Mouse (Mus musculus): ENCODE results near the gene Ptpn7. TPM values are rescaled to one million over a fixed set of nuclear protein-coding genes. Genes with fewer than 3 reads are reported as not detected.

Gene Ptpn7
- polyA plus RNA-seq, 1 experiment: 2.5 TPM

DNA sequence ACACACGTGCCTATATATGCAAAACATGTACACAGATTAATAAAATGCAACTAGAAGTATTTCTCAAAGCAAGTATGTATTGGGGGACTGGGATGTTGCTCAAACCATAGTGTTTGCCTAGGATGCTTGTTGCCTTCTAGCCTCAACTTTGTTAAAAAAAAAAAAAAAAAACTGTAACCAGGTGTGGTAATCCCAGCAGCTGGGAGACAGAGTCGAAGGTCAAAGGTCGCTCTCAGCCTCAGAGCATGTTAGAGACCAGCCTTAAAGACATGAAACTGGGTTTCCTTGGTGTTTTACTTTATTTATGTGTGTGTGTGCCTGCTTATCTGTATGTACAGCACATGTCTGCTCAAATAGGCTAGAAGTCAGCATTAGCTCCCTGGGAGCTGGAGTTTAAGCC lies 42.7 kb downstream of the Ptpn7 start:
- Histone ChIP-seq H3K27ac (ENCODE audit: insufficient read depth, low read depth, low read length) (no peak overlapping the region), H3K4me3 (ENCODE audit: insufficient read depth, low read depth, low read length) (no peak overlapping the region), H3K4me1 (ENCODE audit: control insufficient read depth, insufficient read depth, low read length) (peaks cover 14% of the 10 kb centered on the region), H3K27me3 (replicated peaks; ENCODE audit: control insufficient read depth, insufficient read depth, low read length) (no peaks in the 10 kb centered on the region), H3K36me3 (ENCODE audit: control insufficient read depth, insufficient read depth, low read length) (no peaks in the 10 kb centered on the region)
- WGBS: 65% methylated on average over 3 of the region's 3 CpGs
- DNase-seq: peak; percentile 67
- TF ChIP-seq POLR2A (IDR thresholded peaks at IDR 0.05; ENCODE audit: low read depth, low read length) (no peak), CTCF (conservative IDR thresholded peaks at IDR 0.05; ENCODE audit: insufficient read depth, insufficient read length, low read depth, low read length) (no peak)

DNA sequence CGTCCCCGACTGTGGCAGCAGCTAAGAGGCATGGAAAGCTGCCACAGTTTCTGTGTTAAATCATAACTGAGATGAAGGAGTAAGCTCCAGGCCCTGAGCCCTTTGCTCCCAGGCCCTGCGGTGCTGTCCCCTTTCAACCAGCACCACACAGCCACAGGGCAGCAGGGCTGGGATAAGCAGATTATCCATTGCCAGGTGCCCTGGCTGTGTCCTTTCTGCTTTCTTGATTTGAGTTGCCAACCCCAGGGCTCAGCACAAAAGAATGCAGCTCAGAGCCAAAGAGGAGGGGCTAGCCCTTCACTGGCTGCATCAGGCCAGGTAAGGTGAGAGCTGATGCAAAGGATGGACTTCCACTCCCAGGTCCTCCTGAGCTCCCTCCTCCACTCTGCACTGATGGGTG lies 45.2 kb downstream of the Ptpn7 start:
- Histone ChIP-seq H3K36me3 (ENCODE audit: control insufficient read depth, insufficient read depth, low read length) (no peaks in the 10 kb centered on the region), H3K4me3 (ENCODE audit: insufficient read depth, low read depth, low read length) (no peak overlapping the region), H3K27ac (ENCODE audit: insufficient read depth, low read depth, low read length) (peak overlapping the region; percentile 63), H3K27me3 (replicated peaks; ENCODE audit: control insufficient read depth, insufficient read depth, low read length) (no peaks in the 10 kb centered on the region), H3K4me1 (ENCODE audit: control insufficient read depth, insufficient read depth, low read length) (peaks cover 23% of the 10 kb centered on the region)
- DNase-seq: peak; percentile 96
- no peak for TF ChIP-seq CTCF (conservative IDR thresholded peaks at IDR 0.05; ENCODE audit: insufficient read depth, insufficient read length, low read depth, low read length)
- no peak for TF ChIP-seq POLR2A (IDR thresholded peaks at IDR 0.05; ENCODE audit: low read depth, low read length)
- 39% methylated on average over 3 of the region's 3 CpGs for WGBS

DNA sequence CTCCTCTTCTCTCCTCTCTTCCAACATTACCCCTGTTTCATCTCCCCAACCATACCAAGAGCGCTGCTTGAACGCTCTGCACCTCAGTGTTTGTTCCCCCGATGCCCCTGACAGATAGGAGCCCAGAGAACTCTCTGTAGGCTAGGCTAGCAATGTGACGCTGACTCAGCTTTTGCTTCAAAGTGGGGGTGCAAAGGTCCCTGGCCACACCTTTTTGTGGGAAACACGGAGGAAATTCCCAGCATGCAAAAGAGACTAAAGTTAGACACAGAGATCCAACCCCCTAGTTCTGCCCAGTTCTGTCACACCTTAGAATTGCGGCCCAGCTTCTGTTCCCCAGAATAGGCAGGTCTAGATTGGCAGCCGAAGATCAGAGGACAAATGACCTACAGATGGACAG lies 46.4 kb downstream of the Ptpn7 start:
- peak; percentile 78 for DNase-seq
- Histone ChIP-seq H3K36me3 (ENCODE audit: control insufficient read depth, insufficient read depth, low read length) (no peaks in the 10 kb centered on the region), H3K4me3 (ENCODE audit: insufficient read depth, low read depth, low read length) (no peak overlapping the region), H3K4me1 (ENCODE audit: control insufficient read depth, insufficient read depth, low read length) (peaks cover 23% of the 10 kb centered on the region), H3K27ac (ENCODE audit: insufficient read depth, low read depth, low read length) (peak overlapping the region; percentile 39; the same call in 1 of the 2 replicates), H3K27me3 (replicated peaks; ENCODE audit: control insufficient read depth, insufficient read depth, low read length) (no peaks in the 10 kb centered on the region)
- 59% methylated on average over 7 of the region's 7 CpGs for whole genome bisulfite sequencing
- TF ChIP-seq CTCF (conservative IDR thresholded peaks at IDR 0.05; ENCODE audit: insufficient read depth, insufficient read length, low read depth, low read length) (no peak), POLR2A (IDR thresholded peaks at IDR 0.05; ENCODE audit: low read depth, low read length) (no peak)

DNA sequence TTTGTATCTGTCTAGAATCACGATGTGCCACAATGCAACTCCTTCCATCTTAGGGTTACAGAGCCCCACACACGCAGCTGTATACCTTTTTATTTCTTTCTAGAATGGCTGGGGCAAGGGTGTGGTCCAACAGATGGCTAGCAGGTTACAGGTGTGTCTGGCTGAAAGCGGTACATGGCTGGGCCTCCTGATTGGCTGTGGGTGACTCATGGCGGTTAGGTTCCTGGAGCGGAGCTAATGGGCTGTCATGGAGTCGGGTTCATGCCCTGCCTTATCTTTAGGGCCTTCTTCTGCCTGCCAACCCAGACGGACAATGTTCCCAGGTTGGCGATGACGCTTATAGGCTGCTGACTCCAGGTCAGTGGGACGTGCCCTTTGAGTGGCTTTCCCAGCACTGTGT lies 48.3 kb downstream of the Ptpn7 start:
- no peaks in the 10 kb centered on the region for H3K36me3 ChIP-seq (ENCODE audit: control insufficient read depth, insufficient read depth, low read length)
- H3K27me3 ChIP-seq (replicated peaks; ENCODE audit: control insufficient read depth, insufficient read depth, low read length): no peaks in the 10 kb centered on the region
- DNase-seq: no peak
- WGBS: 81% methylated on average over 10 of the region's 10 CpGs
- H3K4me3 ChIP-seq (ENCODE audit: insufficient read depth, low read depth, low read length): no peak overlapping the region
- no peak overlapping the region for H3K27ac ChIP-seq (ENCODE audit: insufficient read depth, low read depth, low read length)
- peaks cover 28% of the 10 kb centered on the region for H3K4me1 ChIP-seq (ENCODE audit: control insufficient read depth, insufficient read depth, low read length)
- TF ChIP-seq POLR2A (IDR thresholded peaks at IDR 0.05; ENCODE audit: low read depth, low read length): no peak
- TF ChIP-seq CTCF (conservative IDR thresholded peaks at IDR 0.05; ENCODE audit: insufficient read depth, insufficient read length, low read depth, low read length): no peak

DNA sequence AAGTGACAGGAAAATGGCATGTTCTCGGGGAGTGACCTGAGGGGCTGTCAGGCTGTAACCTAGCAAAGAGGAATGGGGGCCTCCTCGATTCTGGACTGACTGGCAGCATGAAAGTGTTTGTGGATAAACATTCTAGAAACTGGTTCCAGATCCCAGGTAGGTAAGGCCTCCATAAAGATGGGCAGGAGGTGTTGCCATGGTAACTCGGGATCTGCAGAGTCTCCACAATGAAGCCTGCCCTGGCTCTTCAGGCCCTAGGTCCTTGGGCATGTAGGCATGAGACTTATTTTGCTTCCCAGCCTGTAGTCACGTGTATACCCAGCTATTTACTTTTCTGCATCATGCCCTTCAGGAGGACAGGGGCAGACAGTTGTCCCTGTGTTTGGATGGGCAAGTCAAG lies 48.8 kb downstream of the Ptpn7 start:
- TF ChIP-seq POLR2A (IDR thresholded peaks at IDR 0.05; ENCODE audit: low read depth, low read length): no peak
- TF ChIP-seq CTCF (conservative IDR thresholded peaks at IDR 0.05; ENCODE audit: insufficient read depth, insufficient read length, low read depth, low read length): no peak
- DNase-seq: no peak
- no peaks in the 10 kb centered on the region for H3K27me3 ChIP-seq (replicated peaks; ENCODE audit: control insufficient read depth, insufficient read depth, low read length)
- peaks cover 28% of the 10 kb centered on the region for H3K4me1 ChIP-seq (ENCODE audit: control insufficient read depth, insufficient read depth, low read length)
- 64% methylated on average over 4 of the region's 4 CpGs for WGBS
- peak overlapping the region; percentile 49; the same call in 1 of the 2 replicates for H3K27ac ChIP-seq (ENCODE audit: insufficient read depth, low read depth, low read length)
- no peaks in the 10 kb centered on the region for H3K36me3 ChIP-seq (ENCODE audit: control insufficient read depth, insufficient read depth, low read length)
- H3K4me3 ChIP-seq (ENCODE audit: insufficient read depth, low read depth, low read length): no peak overlapping the region

DNA sequence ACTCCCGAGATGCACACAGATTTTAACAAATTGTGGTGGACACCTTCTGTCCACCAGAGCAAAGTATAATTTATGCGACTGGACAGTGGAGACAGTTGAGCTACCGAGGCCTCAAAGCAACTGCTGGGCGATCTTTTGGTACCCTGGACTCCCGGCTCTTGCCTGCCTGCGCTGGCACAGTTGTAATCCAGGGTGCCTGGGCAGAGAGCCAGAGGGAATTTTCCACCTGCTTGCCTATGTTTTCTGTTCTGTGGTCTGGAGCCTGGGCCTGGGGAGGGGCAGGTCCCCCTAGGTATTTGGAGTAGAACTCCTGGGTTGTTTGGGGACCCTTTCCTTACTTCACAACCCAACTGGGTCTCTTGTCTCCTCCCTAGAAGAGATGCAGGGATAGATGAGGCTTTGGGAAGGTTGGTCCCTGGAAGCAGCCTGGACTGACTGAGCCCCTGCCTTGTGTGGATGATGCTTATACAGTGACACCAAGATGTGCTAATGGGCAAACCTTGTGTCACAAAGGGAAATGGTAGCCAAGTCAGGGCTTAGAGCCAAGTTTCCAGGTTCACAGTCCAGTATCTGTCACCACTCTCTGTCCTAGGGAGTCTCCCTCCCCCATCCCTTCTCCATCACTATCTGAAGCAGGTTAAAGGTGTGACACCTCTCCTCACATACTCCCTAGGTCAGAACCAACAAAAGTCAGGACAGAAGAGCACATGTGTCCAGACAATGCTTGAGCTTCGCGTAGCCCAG lies 49.6 kb downstream of the Ptpn7 start:
- Histone ChIP-seq H3K27me3 (replicated peaks; ENCODE audit: control insufficient read depth, insufficient read depth, low read length) (no peaks in the 10 kb centered on the region), H3K36me3 (ENCODE audit: control insufficient read depth, insufficient read depth, low read length) (no peaks in the 10 kb centered on the region), H3K4me1 (ENCODE audit: control insufficient read depth, insufficient read depth, low read length) (peaks cover 28% of the 10 kb centered on the region), H3K4me3 (ENCODE audit: insufficient read depth, low read depth, low read length) (no peak overlapping the region), H3K27ac (ENCODE audit: insufficient read depth, low read depth, low read length) (peak overlapping the region; percentile 49)
- WGBS: 44% methylated on average over 8 of the region's 8 CpGs
- TF ChIP-seq POLR2A (IDR thresholded peaks at IDR 0.05; ENCODE audit: low read depth, low read length) (no peak), CTCF (conservative IDR thresholded peaks at IDR 0.05; ENCODE audit: insufficient read depth, insufficient read length, low read depth, low read length) (no peak)
- peak; percentile 94 for DNase-seq

DNA sequence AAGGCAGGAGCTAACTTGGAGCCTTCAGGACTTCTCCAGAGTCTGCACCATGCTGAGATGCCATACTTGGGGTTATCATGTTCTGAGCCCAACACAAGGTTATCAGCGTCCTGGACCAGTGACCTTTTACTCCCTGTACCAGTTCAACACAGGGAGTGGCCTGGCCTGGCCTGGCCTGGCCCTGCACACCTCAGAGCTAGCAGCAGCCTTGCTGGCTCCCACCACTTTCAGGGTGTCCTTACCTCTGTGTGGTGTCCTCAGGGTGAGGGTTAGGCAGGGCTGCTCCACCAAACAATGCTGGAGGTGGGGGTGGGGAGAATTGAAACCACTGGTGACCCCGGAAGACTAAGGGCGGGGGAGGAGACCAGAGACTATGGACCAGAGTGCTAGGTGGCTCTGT lies 50.5 kb downstream of the Ptpn7 start:
- H3K4me1 ChIP-seq (ENCODE audit: control insufficient read depth, insufficient read depth, low read length): peaks cover 28% of the 10 kb centered on the region
- no peaks in the 10 kb centered on the region for H3K36me3 ChIP-seq (ENCODE audit: control insufficient read depth, insufficient read depth, low read length)
- 68% methylated on average over 3 of the region's 3 CpGs for WGBS
- no peak overlapping the region for H3K4me3 ChIP-seq (ENCODE audit: insufficient read depth, low read depth, low read length)
- no peak overlapping the region for H3K27ac ChIP-seq (ENCODE audit: insufficient read depth, low read depth, low read length)
- no peak for DNase-seq
- no peak for TF ChIP-seq CTCF (conservative IDR thresholded peaks at IDR 0.05; ENCODE audit: insufficient read depth, insufficient read length, low read depth, low read length)
- TF ChIP-seq POLR2A (IDR thresholded peaks at IDR 0.05; ENCODE audit: low read depth, low read length): no peak
- no peaks in the 10 kb centered on the region for H3K27me3 ChIP-seq (replicated peaks; ENCODE audit: control insufficient read depth, insufficient read depth, low read length)
